Mouse (Mus musculus) kidney, postnatal 36 days (tissue): Measurements from ENCODE around the gene Stk32c.
A peak's percentile ranks its signal among the peaks of the same experiment; 100 is the strongest.

Source experiments
- DNase-seq, 2 experiments: peaks; one replicate each; pipeline ENCODE4 v3.0.0; 2021 to 2022; ENCODE audit warnings: mixed read lengths in 2 of 2

The Stk32c gene

GRCm38 (mm10) chr7:139091681-139092080, 121.4 kb downstream of the Stk32c start:
- no peak for DNase-seq

GRCm38 (mm10) chr7:139089892-139090874, 122.9 kb downstream of the Stk32c start:
- DNase-seq, result no peak

- DNase-seq, result no peak
Observed at GRCm38 (mm10) chr7:139087801-139088200, 125.3 kb downstream of the Stk32c start.

GRCm38 (mm10) chr7:139086195-139087158, 126.6 kb downstream of the Stk32c start:
- DNase-seq, result peak in 1 of 2 experiments; percentile 19

- DNase-seq, result peak; percentile 31 to 67
Observed at GRCm38 (mm10) chr7:139085629-139086194, 127.4 kb downstream of the Stk32c start, which contains the start of gene Dpysl4. Dpysl4 (plus strand) TSS chr7:139086001.

GRCm38 (mm10) chr7:139084316-139084715, 128.8 kb downstream of the Stk32c start:
- DNase-seq, result no peak

GRCm38 (mm10) chr7:139082281-139082680, 130.8 kb downstream of the Stk32c start:
- no peak for DNase-seq

- DNase-seq, result no peak
Observed at GRCm38 (mm10) chr7:139081158-139081557, 131.9 kb downstream of the Stk32c start.

GRCm38 (mm10) chr7:139080714-139081113, 132.4 kb downstream of the Stk32c start:
- DNase-seq, result no peak

GRCm38 (mm10) chr7:139079141-139079540, 134.0 kb downstream of the Stk32c start:
- no peak for DNase-seq

GRCm38 (mm10) chr7:139078181-139078580, 134.9 kb downstream of the Stk32c start:
- DNase-seq, result no peak

- no peak for DNase-seq
Observed at GRCm38 (mm10) chr7:139077283-139077682, 135.8 kb downstream of the Stk32c start.

GRCm38 (mm10) chr7:139075054-139075794, 137.9 kb downstream of the Stk32c start:
- no peak for DNase-seq

GRCm38 (mm10) chr7:139074189-139074588, 138.9 kb downstream of the Stk32c start:
- DNase-seq, result no peak

GRCm38 (mm10) chr7:139068182-139068623, 144.9 kb downstream of the Stk32c start:
- DNase-seq, result peak; percentile 31 to 80

GRCm38 (mm10) chr7:139063406-139063805, 149.7 kb downstream of the Stk32c start:
- peak in 1 of 2 experiments; percentile 25 for DNase-seq
